Mouse (Mus musculus) G1E-ER4 (cell line): ENCODE measurements around the gene Dst. TPM values are rescaled to one million over a fixed set of nuclear protein-coding genes. Genes with fewer than 3 reads are reported as not detected.

Source experiments
- GATA1 ChIP-seq: IDR thresholded peaks from one replicate; pipeline ENCODE4 v1.8.0; 2012; ENCODE audit warnings: low read length, inconsistent platforms
- polyA plus RNA-seq: library from polyadenylated mRNA; stranded (reverse); fragments of >175 nt; gene quantifications from 2 replicates; pipeline ENCODE4 v1.2.3, GENCODE M21; 2012

The Dst gene
- not detected in 2 replicates for polyA plus RNA-seq

DNA sequence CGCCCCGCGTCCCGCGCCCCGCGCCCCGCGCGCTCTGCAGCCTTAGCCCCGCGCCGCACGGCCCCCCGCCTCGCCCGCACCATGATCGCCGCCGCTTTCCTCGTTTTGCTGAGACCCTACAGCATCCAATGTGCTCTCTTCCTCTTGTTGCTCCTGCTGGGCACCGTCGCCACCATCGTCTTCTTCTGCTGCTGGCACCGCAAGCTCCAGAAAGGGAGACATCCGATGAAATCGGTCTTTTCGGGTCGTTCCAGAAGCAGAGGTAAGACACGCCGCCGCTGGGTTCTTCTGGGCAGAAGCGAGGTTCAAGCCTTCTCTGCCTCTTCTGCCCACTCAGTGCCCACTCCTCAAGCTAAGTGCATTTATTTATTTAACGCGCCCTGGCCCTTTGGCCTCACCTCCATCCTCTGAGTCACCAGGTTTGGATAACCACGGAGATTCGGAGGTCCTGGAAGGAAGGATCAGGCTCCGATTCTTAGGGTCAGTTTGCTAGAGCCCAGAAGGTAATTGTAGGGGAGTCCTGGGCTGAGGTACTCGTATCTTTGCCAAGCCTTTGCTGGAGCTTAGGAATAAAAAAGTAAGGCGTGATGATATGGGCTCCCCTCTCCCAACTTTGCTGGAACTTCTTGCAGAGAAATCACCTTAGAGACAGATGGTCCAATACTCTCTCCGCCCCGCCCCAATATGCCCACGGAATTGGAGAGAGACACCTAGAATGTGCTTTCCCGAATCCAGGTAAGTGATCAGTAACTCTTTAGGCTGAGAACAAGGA lies at the start of gene Dst:
Gene Dst, plus strand, starts transcription at position 35 of the 772 bp plus-strand sequence.
- TF ChIP-seq GATA1 = no peak

DNA sequence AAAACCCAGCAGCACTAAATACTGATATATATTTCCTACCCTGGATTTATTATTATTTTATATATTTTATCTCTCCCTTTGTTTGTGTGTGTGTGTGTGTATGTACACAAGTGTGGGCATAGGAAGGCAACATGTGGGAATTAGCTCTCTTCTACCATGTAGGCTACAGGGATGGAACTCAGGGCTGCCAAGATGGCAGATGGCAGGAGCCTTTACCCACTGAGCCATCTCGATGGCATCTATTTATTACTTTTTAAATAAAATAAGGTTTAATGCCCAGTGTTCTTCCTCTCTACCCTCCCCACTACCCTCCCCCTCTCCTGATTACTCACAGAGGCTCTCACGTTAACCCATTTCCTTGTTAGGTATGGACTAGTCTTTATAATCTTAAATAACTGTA lies 39.0 kb upstream of the Dst start:
- TF ChIP-seq GATA1 = no peak

DNA sequence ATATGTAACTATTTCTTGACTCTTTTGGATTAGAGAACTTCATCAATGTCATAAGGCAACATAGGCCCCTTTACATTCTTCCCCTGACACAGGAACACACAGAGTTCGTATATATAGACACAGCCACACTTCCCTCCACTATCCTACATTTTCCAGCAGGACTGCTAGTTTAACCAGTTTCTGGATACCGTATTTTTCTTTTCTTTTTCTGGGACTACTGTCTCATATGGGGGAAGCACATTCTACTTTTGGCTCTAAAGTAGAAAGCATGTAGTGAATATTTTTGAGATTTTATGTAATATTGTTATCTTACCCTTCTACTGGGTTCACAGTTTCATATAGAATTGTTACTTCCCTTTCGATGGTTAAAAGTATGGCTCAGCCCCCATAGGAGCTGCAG lies 38.6 kb upstream of the Dst start:
- no peak for TF ChIP-seq GATA1

DNA sequence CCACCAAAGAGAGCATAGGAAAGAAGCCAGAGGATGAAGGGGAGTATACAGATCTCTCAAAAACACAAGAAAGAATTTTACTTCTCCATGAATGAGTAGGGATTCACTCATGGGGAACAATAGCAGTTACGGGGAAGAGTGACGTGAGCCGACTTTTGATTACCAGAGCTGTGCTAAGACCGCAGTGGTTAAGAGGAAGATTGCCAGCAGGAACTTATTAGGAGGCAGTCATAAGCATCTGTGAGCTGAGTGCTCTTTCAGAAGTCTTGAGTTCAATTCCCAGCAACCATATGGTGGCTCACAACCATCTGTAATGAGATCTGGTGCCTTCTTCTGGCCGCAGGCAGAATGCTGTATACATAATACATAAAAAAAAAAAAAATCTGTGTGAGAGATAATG lies 34.5 kb upstream of the Dst start:
- TF ChIP-seq GATA1 = no peak

DNA sequence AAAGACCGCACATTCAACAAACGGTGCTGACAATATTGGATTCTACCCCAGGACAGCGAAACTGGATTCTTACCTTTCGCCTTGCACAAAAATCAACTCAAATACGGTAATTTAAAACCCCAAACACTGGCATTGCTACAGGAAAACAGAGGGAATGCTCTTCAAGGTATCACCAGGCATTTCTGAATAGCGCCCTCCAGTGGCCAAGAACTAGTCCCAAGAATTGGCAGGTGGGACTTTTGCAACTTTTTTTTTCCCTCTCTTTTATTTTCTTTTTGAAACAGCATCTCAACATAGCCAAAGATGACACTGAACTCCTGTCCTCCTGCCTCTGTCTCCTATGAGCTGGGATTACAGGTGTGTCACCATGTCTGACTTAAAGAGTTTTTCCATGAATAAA lies 32.3 kb upstream of the Dst start:
- no peak for TF ChIP-seq GATA1

DNA sequence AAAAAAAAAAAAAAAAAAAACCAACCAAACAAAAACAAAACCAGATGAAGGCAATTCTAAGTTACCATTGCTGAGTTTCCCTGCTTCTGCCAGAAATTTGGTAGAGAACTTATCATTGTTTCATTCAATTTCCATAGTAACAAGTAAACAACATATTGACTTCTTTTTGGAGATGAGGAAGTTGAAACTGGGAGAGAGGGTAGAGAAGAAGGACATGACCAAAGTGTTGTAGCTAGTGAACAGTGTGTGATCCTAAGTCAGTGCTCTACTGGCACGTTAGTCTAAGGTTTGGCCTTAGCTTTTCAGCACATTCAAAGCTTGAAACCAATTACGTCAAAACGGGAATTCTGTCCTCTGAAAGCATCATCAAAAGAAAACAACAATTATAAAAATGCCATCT lies 31.6 kb upstream of the Dst start:
- no peak for TF ChIP-seq GATA1

DNA sequence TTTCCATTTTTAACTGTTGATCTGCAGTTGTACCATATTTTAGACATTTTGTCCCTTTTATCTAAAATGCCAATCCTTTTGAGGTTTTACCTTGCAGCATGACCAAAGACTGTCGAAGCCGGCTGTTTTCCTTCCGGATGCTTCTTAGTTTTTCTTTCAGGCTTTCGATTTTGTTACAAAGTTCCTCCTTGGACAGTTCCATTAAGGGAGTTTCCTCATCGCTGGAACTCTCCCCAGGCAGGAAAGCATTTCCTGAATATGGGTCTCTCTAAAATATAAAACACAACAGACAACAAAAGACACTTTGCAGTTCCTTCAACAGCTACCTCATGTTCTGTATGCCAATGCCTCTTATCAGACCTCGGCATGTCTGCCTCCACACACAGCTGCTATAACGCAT lies 29.9 kb upstream of the Dst start:
- TF ChIP-seq GATA1 = no peak

DNA sequence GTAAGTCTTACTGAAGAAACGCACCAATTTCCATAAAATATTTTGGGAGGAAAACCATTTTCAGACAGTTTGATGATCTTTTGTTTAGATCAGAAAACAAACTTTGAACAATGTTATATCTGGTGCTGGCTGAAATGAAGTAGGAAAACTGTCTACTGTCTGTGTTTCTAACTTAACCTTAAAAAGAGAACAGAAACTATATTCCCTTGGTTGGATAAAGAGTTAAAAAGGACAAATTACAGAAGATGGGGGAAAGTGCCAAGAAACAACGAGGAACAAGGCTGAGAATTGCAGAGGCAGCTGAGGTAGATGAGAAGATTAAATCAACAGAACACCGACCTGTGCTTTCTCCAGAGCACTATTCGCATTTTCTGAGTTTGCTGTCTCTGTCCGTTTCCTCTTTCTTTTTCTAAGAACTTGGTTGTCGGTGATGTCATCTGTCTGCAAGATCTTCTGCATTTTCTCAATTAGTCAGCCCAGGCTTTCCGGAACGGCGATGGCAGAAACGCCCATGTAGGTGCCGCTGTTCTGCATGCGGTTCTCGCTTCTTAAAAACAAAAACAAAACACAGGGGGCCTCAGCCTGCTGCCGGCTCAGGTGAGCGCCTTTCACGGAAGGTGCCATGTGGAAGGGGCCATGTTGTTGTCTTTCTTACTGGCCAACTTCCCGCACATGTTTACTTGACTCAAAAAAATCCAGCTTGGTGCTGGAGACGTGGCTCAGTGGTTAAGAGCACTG lies 24.8 kb upstream of the Dst start:
- TF ChIP-seq GATA1 = no peak

DNA sequence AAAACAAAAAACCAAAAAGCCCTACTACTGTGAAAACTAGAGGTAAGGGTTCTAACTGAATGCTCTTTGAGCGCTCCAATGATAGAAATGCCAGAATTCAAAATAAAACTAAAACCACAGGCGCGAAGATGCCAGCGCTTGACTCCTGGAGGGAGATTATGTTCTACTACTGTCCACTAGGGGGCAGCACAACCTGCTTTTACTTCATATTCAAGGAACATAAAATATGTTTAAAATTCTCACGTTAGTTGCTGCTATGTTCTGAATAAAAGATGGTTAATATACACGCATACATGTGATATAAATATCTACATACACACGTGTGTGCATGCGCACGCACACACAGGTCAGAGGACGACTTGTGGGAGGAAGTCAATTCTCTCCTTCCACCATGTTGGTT lies 15.2 kb upstream of the Dst start:
- no peak for TF ChIP-seq GATA1

DNA sequence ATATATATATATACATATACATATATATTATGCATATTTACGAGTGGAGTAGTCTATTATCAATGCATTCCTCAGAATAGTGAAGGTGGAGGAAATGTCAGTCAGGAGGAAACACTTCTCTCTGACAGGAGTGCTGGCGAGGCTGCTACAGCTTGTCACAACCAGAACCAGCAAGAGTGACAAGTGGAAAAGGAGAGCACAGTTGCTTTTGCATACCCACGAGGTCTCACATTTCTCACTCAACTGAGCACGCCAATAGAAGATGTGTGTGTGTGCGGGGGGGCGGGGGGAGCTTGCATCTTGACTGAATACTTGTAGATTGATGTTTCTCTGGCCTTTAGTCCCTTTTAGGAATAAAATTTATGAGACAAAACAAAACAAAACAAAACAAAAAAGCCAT lies 11.9 kb upstream of the Dst start:
- TF ChIP-seq GATA1 = no peak

DNA sequence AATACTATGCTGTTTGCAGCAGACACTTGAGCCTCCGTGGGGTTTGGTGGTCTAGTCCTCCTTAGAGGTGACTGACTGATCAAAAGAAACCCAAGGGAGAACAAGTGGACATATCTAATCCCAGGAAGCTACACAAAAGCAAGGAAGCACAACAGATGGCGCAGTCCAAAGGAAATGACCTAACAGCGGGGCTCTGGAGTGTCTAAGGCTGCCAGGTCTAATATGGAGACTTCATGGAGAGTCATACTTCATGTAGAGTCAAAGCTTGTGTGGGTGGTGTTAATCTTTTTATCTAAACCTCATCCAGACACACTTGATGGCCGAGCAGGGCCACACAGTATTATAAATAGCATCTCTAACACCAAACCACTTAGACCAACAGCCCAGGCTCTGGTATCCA lies 11.4 kb upstream of the Dst start:
- no peak for TF ChIP-seq GATA1

DNA sequence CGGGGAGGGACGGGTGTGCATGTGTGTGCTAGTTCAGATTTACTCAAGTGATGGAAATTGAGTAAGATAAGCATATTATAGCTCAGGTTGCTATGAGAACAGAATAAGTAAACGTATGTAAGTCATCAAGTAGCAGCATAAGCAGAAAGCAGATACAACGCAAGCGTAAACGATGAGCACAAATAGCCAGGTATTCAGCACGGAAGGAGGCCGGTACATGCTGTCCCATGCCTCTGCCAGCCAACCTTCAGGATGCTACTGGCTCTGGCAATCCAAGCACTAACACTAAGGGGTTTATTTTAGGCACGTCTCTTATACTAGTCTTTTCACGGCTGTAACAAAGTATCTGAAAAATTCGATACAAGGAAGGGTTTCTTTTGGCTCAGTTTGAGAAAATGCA lies 10.6 kb upstream of the Dst start:
- TF ChIP-seq GATA1 = no peak

DNA sequence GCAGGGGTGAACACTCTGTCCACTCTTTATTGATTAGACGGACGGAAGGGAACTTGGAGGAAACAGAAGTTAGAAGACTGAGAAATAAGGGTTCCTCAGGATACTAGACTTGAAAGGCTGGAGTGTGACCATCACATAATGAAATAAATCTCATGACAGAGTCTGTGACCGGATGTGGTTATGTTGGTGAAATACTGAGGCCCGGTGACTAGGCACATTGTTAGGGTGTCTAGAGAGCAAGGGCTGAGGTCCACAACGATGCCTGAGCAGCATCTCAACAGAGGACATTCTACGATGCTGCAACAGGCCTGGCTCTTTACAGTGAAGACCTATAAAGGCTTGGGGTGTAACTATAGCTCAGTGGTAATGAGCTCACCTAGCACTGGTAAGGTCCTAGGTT lies 9.7 kb upstream of the Dst start:
- no peak for TF ChIP-seq GATA1

DNA sequence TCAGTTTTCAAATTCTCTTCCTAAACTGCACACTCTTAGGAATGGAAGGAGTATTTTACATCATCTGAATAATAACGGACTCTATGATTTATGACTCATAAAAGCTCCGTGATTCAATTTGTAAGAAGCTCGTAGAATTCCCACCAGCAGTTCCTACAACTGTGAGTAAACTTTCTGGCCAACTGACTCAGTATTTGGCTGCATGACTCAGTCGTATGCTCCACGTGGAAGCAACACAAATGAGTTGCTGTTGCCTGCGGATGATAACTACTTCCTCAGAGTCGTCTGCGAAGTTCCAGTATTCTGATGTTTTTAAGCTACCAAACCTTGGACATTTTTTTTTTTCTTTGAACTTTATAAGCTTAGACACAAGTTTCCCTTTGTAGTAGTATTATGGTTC lies 7.8 kb upstream of the Dst start:
- no peak for TF ChIP-seq GATA1

DNA sequence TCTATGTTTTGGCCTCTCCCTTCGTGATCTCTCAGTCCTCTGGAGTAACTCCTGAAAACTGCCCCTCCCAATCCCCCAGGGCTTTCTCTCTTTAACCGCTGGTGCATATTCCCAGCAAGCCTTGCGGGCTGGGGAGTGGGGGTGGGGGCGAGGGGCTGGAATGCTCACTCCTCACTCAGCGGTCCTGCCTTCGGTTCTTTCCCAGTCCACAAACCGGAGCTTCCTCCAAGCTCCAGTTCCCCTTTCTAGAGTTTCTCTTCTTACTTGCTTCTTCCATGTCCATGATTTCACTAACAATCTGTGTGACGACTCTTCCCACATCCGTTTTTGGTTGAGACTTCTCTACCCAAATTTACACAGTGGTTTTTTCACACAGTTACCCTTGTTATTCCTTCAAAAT lies 4.4 kb upstream of the Dst start:
- no peak for TF ChIP-seq GATA1

DNA sequence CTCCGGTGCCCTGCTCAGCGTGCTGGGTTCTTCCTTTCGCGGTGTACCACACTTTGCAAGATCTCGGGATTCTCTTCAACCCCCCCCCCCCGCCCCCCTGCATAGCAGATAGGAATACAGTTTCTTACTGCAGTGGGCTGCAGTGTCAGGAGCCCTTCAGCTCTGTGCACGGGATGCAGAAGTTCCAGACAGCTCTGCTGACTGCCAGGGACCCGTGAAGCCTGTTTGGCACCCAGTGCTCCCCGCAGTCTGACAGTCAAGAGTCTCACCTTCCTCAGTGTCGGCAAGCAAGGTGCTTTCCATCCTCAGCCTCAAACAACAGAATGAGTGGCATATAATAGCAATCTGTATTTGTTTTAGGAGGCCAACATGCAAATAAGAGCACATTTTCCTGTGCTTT lies 1.8 kb upstream of the Dst start:
- TF ChIP-seq GATA1 = no peak

DNA sequence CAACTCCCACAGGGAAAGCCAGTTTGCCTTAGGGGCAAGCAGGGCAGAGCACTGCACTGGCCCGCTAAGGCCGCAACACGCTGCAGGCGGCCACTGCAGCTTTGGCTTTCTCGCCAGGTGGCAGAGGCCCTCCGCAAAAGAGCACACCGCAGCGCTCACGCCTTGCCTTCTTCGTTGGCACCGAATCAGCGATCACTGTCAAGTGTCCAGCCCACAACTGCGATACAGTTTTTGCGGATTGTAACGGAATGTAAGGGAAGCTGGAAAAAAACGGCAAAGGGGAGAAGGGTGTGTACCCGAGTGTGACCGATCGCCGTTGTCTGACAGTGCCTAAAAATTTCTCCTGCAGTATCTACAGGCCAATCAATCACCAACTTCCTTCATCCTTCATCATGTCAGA lies 1.1 kb upstream of the Dst start:
- TF ChIP-seq GATA1 = no peak
